Mouse (Mus musculus) embryonic facial prominence, embryonic 14.5 days (tissue): ENCODE data around the gene Nxnl2. TPM values are rescaled to one million over a fixed set of nuclear protein-coding genes. Genes with fewer than 3 reads are reported as not detected.

Experiments used
- microRNA-seq: library from miRNA; unstranded; fragments of <30 nt; microRNA quantifications from one replicate; pipeline ENCODE4, GENCODE M21; 2016; ENCODE audit warnings: borderline number of aligned reads
- polyA plus RNA-seq: library from polyadenylated mRNA; unstranded; fragments of >200 nt; fragmentation: Nextera tagmentation; extraction: Ambion mirVana; gene quantifications from 2 replicates; pipeline ENCODE4 v1.2.1, GENCODE M21; 2014

Nxnl2 gene
- polyA plus RNA-seq, 1 experiment from 2014 or later = 1.6 TPM

Small RNAs within 50 kb of the gene (microRNA-seq; reads per million reads assigned to microRNA genes)
- not detected for gene Gm44341

Other genes with a start within 250 kb of the Nxnl2 start
- 95.6 and 99.9 TPM in 2 replicates for gene Spin1, start 70.1 kb upstream of the Nxnl2 start, polyA plus RNA-seq
- gene S1pr3, start 237.6 kb downstream of the Nxnl2 start, polyA plus RNA-seq = 81.4 and 97.6 TPM in 2 replicates